Mouse (Mus musculus) E14TG2a.4 (cell line): ENCODE data around the gene Hist1h2ba.

Source experiments
- CTCF ChIP-seq: conservative IDR thresholded peaks from 2 replicates; pipeline ENCODE4 v1.5.1; 2014; ENCODE audit warnings: low read length
- POU5F1 ChIP-seq: IDR thresholded peaks from 2 replicates; pipeline ENCODE4 v1.6.1; 2014; ENCODE audit warnings: low read length, borderline replicate concordance

GRCm38 (mm10) chr13:23898242-23898641 lies 35.7 kb downstream of the Hist1h2ba start:
- TF ChIP-seq CTCF (no peak), POU5F1 (no peak)
